ENCODE assay signal across 8 mouse cellular contexts in genomic region chr8:82402686-82403330, GRCm38 (mm10). TPM values are rescaled to one million over a fixed set of nuclear protein-coding genes. Genes with fewer than 3 reads are reported as not detected.
DNase-seq lines count a peak whose midpoint lies in the region; ATAC-seq and TF ChIP-seq lines count a peak whose summit lies in the region.

Gene Il15, minus strand, starts transcription at chr8:82403222.

- peak within 1 kb of the TSS; percentile 36 for H3K9ac ChIP-seq in forebrain, embryonic 12.5 days

- peak; percentile 27; the same call in 1 of the 2 replicates for ATAC-seq in forebrain, embryonic 12.5 days (ENCODE audit: low FRiP score)
- ATAC-seq in megakaryocyte, adult 5-6 weeks (ENCODE audit: poor library complexity, severe bottlenecking) = peak; percentile 36

- no peak within 1 kb of the TSS for H3K27ac ChIP-seq in forebrain, embryonic 12.5 days
- peak within 1 kb of the TSS; percentile 87 for H3K27ac ChIP-seq in small intestine, adult 2 months (ENCODE audit: insufficient read depth, low read depth, low read length)

- DNase-seq in ES-CJ7 (ENCODE audit: low read depth, low spot score) (peak; percentile 22), MN1 (ENCODE audit: low spot score) (no peak)
- DNase-seq in adrenal gland, postnatal 14 days = peak; percentile 89
- peak; percentile 68 for DNase-seq in heart, postnatal 25 days (ENCODE audit: low spot score)
- peak; percentile 70 to 81 for DNase-seq in kidney, postnatal 4 days

- intact Hi-C loops in heart, postnatal 25 days (cut with DNase I) = loop anchor here (1.0 to 10.0 kb wide), 4 partner anchors 14 to 372 kb away; partner anchors contain the start of gene Zfp330

- no peaks in the 10 kb centered on the region; the same call in 1 of the 2 replicates for H3K27me3 ChIP-seq in forebrain, embryonic 12.5 days
- H3K27me3 ChIP-seq in small intestine, adult 2 months (ENCODE audit: control insufficient read depth, insufficient read depth, low read length) = no peaks in the 10 kb centered on the region

- peak within 1 kb of the TSS; percentile 64 for H3K4me2 ChIP-seq in forebrain, embryonic 12.5 days

- peak within 1 kb of the TSS; percentile 35 for H3K4me3 ChIP-seq in forebrain, embryonic 12.5 days (replicated peaks)
- peak within 1 kb of the TSS; percentile 63 for H3K4me3 ChIP-seq in small intestine, adult 2 months (ENCODE audit: low read depth, low read length)

- WGBS in forebrain, embryonic 12.5 days = 20% methylated on average over 13 of the region's 13 CpGs
- 2% methylated on average over 13 of the region's 13 CpGs for WGBS in small intestine, adult 2 months

- peak; percentile 82; the same call in 1 of the 2 replicates for TF ChIP-seq POLR2A in small intestine, adult 2 months (IDR thresholded peaks at IDR 0.05; ENCODE audit: low read depth, low read length)

- H3K36me3 ChIP-seq in forebrain, embryonic 12.5 days (replicated peaks) = no peaks in the 10 kb centered on the region
- 0 out of 2 replicates have a peak, but pooled peaks cover 1% of the 10 kb centered on the region for H3K36me3 ChIP-seq in small intestine, adult 2 months (ENCODE audit: control insufficient read depth, insufficient read depth, low read length)

- no peak for TF ChIP-seq CTCF in small intestine, adult 2 months (IDR thresholded peaks at IDR 0.05; ENCODE audit: extremely low read depth, insufficient read length, insufficient replicate concordance, low read depth, low read length)

- H3K9me3 ChIP-seq in forebrain, embryonic 12.5 days = no peaks in the 10 kb centered on the region

- peaks cover 16% of the 10 kb centered on the region for H3K4me1 ChIP-seq in forebrain, embryonic 12.5 days
- peaks cover 14% of the 10 kb centered on the region; the same call in 1 of the 2 replicates for H3K4me1 ChIP-seq in small intestine, adult 2 months (ENCODE audit: control insufficient read depth, insufficient read depth, insufficient read length, low read length)

RNA-seq across cellular contexts. Expression of gene Il15, which starts in this region (rescaled TPM):
- total RNA-seq in adrenal gland, postnatal 14 days (2021) = 9.4 and 10.4 TPM in 2 replicates
- 0.36 and 0.74 TPM in 2 replicates for polyA plus RNA-seq in forebrain, embryonic 12.5 days (2016; fragmentation: Nextera tagmentation; extraction: Ambion mirVana)
- total RNA-seq in heart, postnatal 25 days (2021) = 10 to 100 TPM; 29.5 to 34.6 TPM
- total RNA-seq in megakaryocyte, adult 5-6 weeks (2015) = 40.8 and 54.4 TPM in 2 replicates
- total RNA-seq in megakaryocyte, adult 5-6 weeks (2017) = 28.6 and 40.5 TPM in 2 replicates
- polyA plus RNA-seq in small intestine, adult 2 months (2012; rRNA removed) = 6.8 and 27.2 TPM in 2 replicates

Comparison
In these comparisons a context has a peak if more than half of its experiments do, and no peak if none do; other contexts are left out.
1. Peak in ATAC-seq, H3K4me3 ChIP-seq, H3K9ac ChIP-seq and H3K4me2 ChIP-seq in forebrain, embryonic 12.5 days; RNA of the gene not detected or under 1 TPM.